Mouse (Mus musculus) myocyte (in vitro differentiated cells): ENCODE measurements around the gene Ttll13. TPM values are rescaled to one million over a fixed set of nuclear protein-coding genes. Genes with fewer than 3 reads are reported as not detected.
A peak's percentile ranks its signal among the peaks of the same experiment; 100 is the strongest.

Experiments used
- H3K27me3 ChIP-seq: one replicate; pipeline ENCODE4 v1.6.1; 2011; ENCODE audit not compliant: control insufficient read depth, insufficient read depth, insufficient read length
- H3K36me3 ChIP-seq: one replicate; pipeline ENCODE4 v1.6.1; 2011; ENCODE audit not compliant: control insufficient read depth, insufficient read depth
- H3K4me2 ChIP-seq: one replicate; pipeline ENCODE4 v1.6.1; 2011; ENCODE audit warnings: low read depth, control low read depth
- H3K4me3 ChIP-seq: one replicate; pipeline ENCODE4 v1.5.1; 2011; ENCODE audit warnings: mild to moderate bottlenecking, control low read depth, moderate library complexity
- H3K79me2 ChIP-seq: one replicate; pipeline ENCODE4 v1.6.1; 2011; ENCODE audit not compliant: control insufficient read depth, insufficient read depth
- H3ac ChIP-seq: one replicate; pipeline ENCODE4 v1.6.1; 2011; ENCODE audit not compliant: control insufficient read depth, insufficient read length
- CEBPB ChIP-seq: IDR thresholded peaks from 2 replicates; pipeline ENCODE4 v1.6.1; 2011; ENCODE audit warnings: mild to moderate bottlenecking, moderate library complexity; ENCODE audit not compliant: poor library complexity, insufficient read depth, severe bottlenecking
- E2F4 ChIP-seq: IDR thresholded peaks from one replicate; pipeline ENCODE4 v1.6.1; 2011; ENCODE audit warnings: mild to moderate bottlenecking, control low read depth, moderate library complexity; ENCODE audit not compliant: insufficient read depth
- MAX ChIP-seq: IDR thresholded peaks from one replicate; pipeline ENCODE4 v1.6.1; 2011; ENCODE audit warnings: low read depth, mild to moderate bottlenecking, control low read depth
- MYOD1 ChIP-seq, 3 experiments: IDR thresholded peaks; one replicate each; pipeline ENCODE4 v1.6.1; 2011; ENCODE audit warnings: control low read depth in 2 of 3, low read depth in 2 of 3, mild to moderate bottlenecking in 2 of 3, moderate library complexity in 1 of 3; ENCODE audit not compliant: insufficient read length in 2 of 3, control insufficient read depth in 1 of 3
- MYOG ChIP-seq, 3 experiments: IDR thresholded peaks; one replicate each; pipeline ENCODE4 v1.6.1; 2011; ENCODE audit warnings: control low read depth in 2 of 3, low read depth in 2 of 3, mild to moderate bottlenecking in 2 of 3; ENCODE audit not compliant: insufficient read length in 2 of 3, control insufficient read depth in 1 of 3, insufficient read depth in 1 of 3
- POLR2A ChIP-seq: IDR thresholded peaks from one replicate; pipeline ENCODE4 v1.6.1; 2011; ENCODE audit warnings: low read depth, mild to moderate bottlenecking, control low read depth, moderate library complexity; ENCODE audit not compliant: insufficient read length
- POLR2AphosphoS2 ChIP-seq: IDR thresholded peaks from one replicate; pipeline ENCODE4 v1.6.1; 2011; ENCODE audit warnings: low read depth, control low read depth; ENCODE audit not compliant: insufficient read length
- REST ChIP-seq: IDR thresholded peaks from one replicate; pipeline ENCODE4 v1.6.1; 2011; ENCODE audit warnings: mild to moderate bottlenecking, control low read depth, moderate library complexity; ENCODE audit not compliant: insufficient read depth, insufficient read length
- SRF ChIP-seq: IDR thresholded peaks from one replicate; pipeline ENCODE4 v1.6.1; 2011; ENCODE audit warnings: low read depth; ENCODE audit not compliant: control insufficient read depth, insufficient read length
- TCF12 ChIP-seq: IDR thresholded peaks from one replicate; pipeline ENCODE4 v1.6.1; 2011; ENCODE audit warnings: mild to moderate bottlenecking, control low read depth; ENCODE audit not compliant: poor library complexity, insufficient read depth, severe bottlenecking
- TCF3 ChIP-seq: IDR thresholded peaks from one replicate; pipeline ENCODE4 v1.6.1; 2011; ENCODE audit warnings: low read depth, control low read depth; ENCODE audit not compliant: insufficient read length
- USF1 ChIP-seq: IDR thresholded peaks from one replicate; pipeline ENCODE4 v1.6.1; 2011; ENCODE audit warnings: low read depth, mild to moderate bottlenecking, control low read depth, moderate library complexity
- polyA plus RNA-seq: library from polyadenylated mRNA; unstranded; fragments of >200 nt; fragmentation: generic; extraction: Trizol; gene quantifications from one replicate; pipeline ENCODE4 v1.2.1, GENCODE M21; 2012; ENCODE audit warnings: missing spikeins

The Ttll13 gene
- polyA plus RNA-seq, 1 experiment: 0.24 TPM

- Histone ChIP-seq H3K79me2 (peaks cover 91% of the 10 kb centered on the region), H3K27me3 (no peaks in the 10 kb centered on the region), H3ac (no peak overlapping the region), H3K4me2 (no peak overlapping the region), H3K36me3 (no peaks in the 10 kb centered on the region), H3K4me3 (no peak overlapping the region)
- no peak for TF ChIP-seq POLR2A
- TF ChIP-seq MYOG (IDR thresholded peaks at IDR 0.05; ENCODE audit: control insufficient read depth in 1 of 3, insufficient read depth in 1 of 3, insufficient read length in 2 of 3, low read depth in 2 of 3): no peak
- TF ChIP-seq MAX: no peak
- TF ChIP-seq USF1: no peak
- no peak for TF ChIP-seq TCF3
- no peak for TF ChIP-seq TCF12
- no peak for TF ChIP-seq CEBPB
- TF ChIP-seq E2F4: no peak
- TF ChIP-seq SRF: no peak
- no peak for TF ChIP-seq REST
- TF ChIP-seq POLR2AphosphoS2: no peak
- TF ChIP-seq MYOD1 (IDR thresholded peaks at IDR 0.05; ENCODE audit: control insufficient read depth in 1 of 3, insufficient read length in 2 of 3, low read depth in 2 of 3): no peak
Measured at GRCm38 (mm10) chr7:80202961-80203360, 43.2 kb upstream of the Ttll13 start.

DNA sequence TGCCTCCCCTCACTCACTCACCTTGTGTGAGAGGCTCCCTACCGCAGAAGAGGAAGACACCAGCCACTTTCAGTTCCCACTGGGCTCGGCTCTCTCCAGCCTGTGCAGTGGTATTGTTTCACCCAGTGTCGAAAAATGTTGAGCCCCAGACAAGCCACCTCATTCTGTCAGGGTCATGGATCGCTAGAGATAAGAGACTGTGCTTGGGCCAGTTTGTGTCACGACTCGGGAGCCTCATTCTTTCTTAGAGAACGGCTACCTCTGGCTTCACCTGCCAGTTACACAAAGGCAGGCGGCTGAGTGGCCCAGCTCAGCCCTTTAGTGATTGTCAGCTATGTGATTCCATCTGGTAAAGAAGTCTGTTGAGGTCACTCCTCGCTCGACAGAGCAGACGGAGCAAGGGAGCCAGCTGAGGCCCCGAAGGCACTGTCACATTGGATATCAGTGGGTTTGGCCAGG is 42.5 kb upstream of the Ttll13 start:
- Histone ChIP-seq H3K36me3 (no peaks in the 10 kb centered on the region), H3ac (no peak overlapping the region), H3K79me2 (peaks cover 97% of the 10 kb centered on the region), H3K27me3 (no peaks in the 10 kb centered on the region), H3K4me3 (no peak overlapping the region), H3K4me2 (no peak overlapping the region)
- TF ChIP-seq CEBPB (no peak), E2F4 (no peak), MYOG (IDR thresholded peaks at IDR 0.05; ENCODE audit: control insufficient read depth in 1 of 3, insufficient read depth in 1 of 3, insufficient read length in 2 of 3, low read depth in 2 of 3) (no peak), USF1 (no peak), POLR2A (no peak), TCF12 (no peak), MYOD1 (IDR thresholded peaks at IDR 0.05; ENCODE audit: control insufficient read depth in 1 of 3, insufficient read length in 2 of 3, low read depth in 2 of 3) (no peak), POLR2AphosphoS2 (no peak), TCF3 (no peak), SRF (no peak), MAX (no peak)

- no peaks in the 10 kb centered on the region for H3K27me3 ChIP-seq
- no peaks in the 10 kb centered on the region for H3K36me3 ChIP-seq
- H3ac ChIP-seq: no peak overlapping the region
- TF ChIP-seq REST (no peak), POLR2AphosphoS2 (no peak), TCF3 (no peak), USF1 (no peak), MYOD1 (IDR thresholded peaks at IDR 0.05; ENCODE audit: control insufficient read depth in 1 of 3, insufficient read length in 2 of 3, low read depth in 2 of 3) (no peak), CEBPB (no peak), E2F4 (no peak), POLR2A (no peak), MYOG (IDR thresholded peaks at IDR 0.05; ENCODE audit: control insufficient read depth in 1 of 3, insufficient read depth in 1 of 3, insufficient read length in 2 of 3, low read depth in 2 of 3) (no peak), SRF (no peak), MAX (no peak), TCF12 (no peak)
- H3K4me3 ChIP-seq: no peak overlapping the region
- peak overlapping the region; percentile 27 for H3K4me2 ChIP-seq
- peaks cover 97% of the 10 kb centered on the region for H3K79me2 ChIP-seq
Measured at GRCm38 (mm10) chr7:80204362-80204761, 41.8 kb upstream of the Ttll13 start.

DNA sequence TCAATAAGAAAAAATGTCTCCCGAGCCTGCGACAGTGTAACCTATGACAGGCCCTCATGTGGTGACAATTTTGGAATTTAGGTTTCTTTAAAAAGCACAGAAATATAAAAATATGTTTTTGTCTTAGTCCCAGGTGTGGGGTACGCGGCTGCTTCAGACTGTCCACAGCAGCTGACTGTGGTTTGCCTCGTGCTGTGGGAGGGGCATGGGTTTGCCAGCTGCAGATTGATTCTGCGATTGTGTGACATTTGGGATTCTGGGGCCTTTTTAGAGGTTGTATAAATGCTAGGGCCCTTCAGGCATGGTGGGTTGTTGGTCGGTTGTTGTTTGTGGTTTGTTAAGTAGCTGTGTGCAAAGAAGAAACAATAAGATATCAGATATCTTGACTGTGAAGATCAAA is 41.2 kb upstream of the Ttll13 start:
- no peak for TF ChIP-seq CEBPB
- TF ChIP-seq TCF12: peak; percentile 63
- no peak for TF ChIP-seq REST
- peak; percentile 45 to 89 (median 83) for TF ChIP-seq MYOD1 (IDR thresholded peaks at IDR 0.05; ENCODE audit: control insufficient read depth in 1 of 3, insufficient read length in 2 of 3, low read depth in 2 of 3)
- no peak for TF ChIP-seq E2F4
- TF ChIP-seq SRF: no peak
- no peak for TF ChIP-seq MAX
- TF ChIP-seq POLR2A: no peak
- no peak for TF ChIP-seq POLR2AphosphoS2
- TF ChIP-seq MYOG (IDR thresholded peaks at IDR 0.05; ENCODE audit: control insufficient read depth in 1 of 3, insufficient read depth in 1 of 3, insufficient read length in 2 of 3, low read depth in 2 of 3): peak in 2 of 3 experiments; percentile 87 to 92
- TF ChIP-seq TCF3: peak; percentile 85
- TF ChIP-seq USF1: no peak
- Histone ChIP-seq H3K79me2 (peaks cover 96% of the 10 kb centered on the region), H3K27me3 (no peaks in the 10 kb centered on the region), H3K36me3 (no peaks in the 10 kb centered on the region), H3ac (no peak overlapping the region), H3K4me2 (peak overlapping the region; percentile 27), H3K4me3 (no peak overlapping the region)
